Mouse (Mus musculus) lung, embryonic 16.5 days (tissue): ENCODE measurements at regions not wholly inside any gene's neighbourhood (a gene's known extent, or its start where the extent isn't known, plus 50 kb on each side); places are given as distances from the start of the nearest gene placed in this dataset.
"Not testable (repeated sequence)": the region's sequence is repeated elsewhere in the genome, so short reads cannot be mapped to it uniquely, and the experiment has no call there.

Experiments used
- ATAC-seq: fragments of 200-750 bp; cut with Nextera tagmentation; 2 replicates; pipeline ENCODE4 v1.8.0; 2017; ENCODE audit warnings: low read depth, mild to moderate bottlenecking, moderate library complexity
- H3K27ac ChIP-seq: fragments of 300-500 bp; sonication (generic); 2 replicates; pipeline ENCODE4 v1.5.1; 2014; ENCODE audit warnings: mild to moderate bottlenecking, control low read depth, low read length
- H3K27me3 ChIP-seq: fragments of 300-500 bp; sonication (generic); 2 replicates; pipeline ENCODE4 v1.6.1; 2014; ENCODE audit warnings: low read depth, low read length, mixed read lengths; ENCODE audit not compliant: control insufficient read depth, insufficient read depth
- H3K36me3 ChIP-seq: fragments of 300-500 bp; sonication (generic); 2 replicates; pipeline ENCODE4 v1.6.1; 2014; ENCODE audit warnings: low read length; ENCODE audit not compliant: control insufficient read depth, insufficient read depth
- H3K4me1 ChIP-seq: fragments of 300-500 bp; sonication (generic); replicated peaks from 2 replicates; pipeline ENCODE4 v1.6.1; 2014; ENCODE audit warnings: low read length, mixed read lengths; ENCODE audit not compliant: control insufficient read depth, insufficient read depth
- H3K4me2 ChIP-seq: fragments of 300-500 bp; sonication (generic); 2 replicates; pipeline ENCODE4 v1.6.1; 2014; ENCODE audit warnings: low read depth, low read length, control low read depth
- H3K4me3 ChIP-seq: fragments of 300-500 bp; sonication (generic); 2 replicates; pipeline ENCODE4 v1.5.1; 2014; ENCODE audit warnings: mild to moderate bottlenecking, low read length, control low read depth
- H3K9ac ChIP-seq: fragments of 300-500 bp; sonication (generic); 2 replicates; pipeline ENCODE4 v1.6.1; 2014; ENCODE audit warnings: low read length, control low read depth
- H3K9me3 ChIP-seq: fragments of 300-500 bp; sonication (generic); 2 replicates; pipeline ENCODE4 v1.6.1; 2016; ENCODE audit warnings: low read length; ENCODE audit not compliant: control insufficient read depth
- WGBS: fragments of 180-500 bp; shearing (Covaris S2); extraction: QIAGEN DNeasy Blood & Tissue Kit; methylation state at CpG from one replicate; pipeline ENCODE4 v1.1.7; 2014; 5-methylcytosine and 5-hydroxymethylcytosine counted together

DNA sequence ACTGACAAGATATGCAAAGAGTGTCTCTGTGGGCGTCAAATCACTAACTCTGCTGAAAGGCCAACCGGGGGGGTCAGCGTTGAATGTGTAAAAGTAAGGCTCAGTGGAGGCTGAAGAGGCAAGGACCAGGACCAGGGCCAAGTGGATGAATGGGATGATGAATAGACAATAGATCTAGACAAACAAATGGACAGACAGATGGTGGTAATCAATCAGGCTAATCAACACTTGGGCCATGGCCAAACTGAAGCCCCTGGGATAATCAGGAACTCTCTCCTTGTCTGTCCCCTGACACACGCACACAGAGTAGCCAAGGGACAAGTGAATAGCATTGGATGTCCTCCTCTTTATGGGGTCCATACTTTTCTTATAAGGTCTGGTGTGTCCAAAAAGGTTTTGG, 154.9 kb downstream of the Snx18 start:
- Histone ChIP-seq H3K36me3 (no peaks in the 10 kb centered on the region), H3K9ac (no peak overlapping the region), H3K27me3 (no peaks in the 10 kb centered on the region), H3K9me3 (no peaks in the 10 kb centered on the region), H3K4me1 (no peaks in the 10 kb centered on the region), H3K4me3 (no peak overlapping the region), H3K27ac (no peak overlapping the region), H3K4me2 (no peak overlapping the region)
- WGBS, result 44% methylated on average over 4 of the region's 4 CpGs
- no peak for ATAC-seq

DNA sequence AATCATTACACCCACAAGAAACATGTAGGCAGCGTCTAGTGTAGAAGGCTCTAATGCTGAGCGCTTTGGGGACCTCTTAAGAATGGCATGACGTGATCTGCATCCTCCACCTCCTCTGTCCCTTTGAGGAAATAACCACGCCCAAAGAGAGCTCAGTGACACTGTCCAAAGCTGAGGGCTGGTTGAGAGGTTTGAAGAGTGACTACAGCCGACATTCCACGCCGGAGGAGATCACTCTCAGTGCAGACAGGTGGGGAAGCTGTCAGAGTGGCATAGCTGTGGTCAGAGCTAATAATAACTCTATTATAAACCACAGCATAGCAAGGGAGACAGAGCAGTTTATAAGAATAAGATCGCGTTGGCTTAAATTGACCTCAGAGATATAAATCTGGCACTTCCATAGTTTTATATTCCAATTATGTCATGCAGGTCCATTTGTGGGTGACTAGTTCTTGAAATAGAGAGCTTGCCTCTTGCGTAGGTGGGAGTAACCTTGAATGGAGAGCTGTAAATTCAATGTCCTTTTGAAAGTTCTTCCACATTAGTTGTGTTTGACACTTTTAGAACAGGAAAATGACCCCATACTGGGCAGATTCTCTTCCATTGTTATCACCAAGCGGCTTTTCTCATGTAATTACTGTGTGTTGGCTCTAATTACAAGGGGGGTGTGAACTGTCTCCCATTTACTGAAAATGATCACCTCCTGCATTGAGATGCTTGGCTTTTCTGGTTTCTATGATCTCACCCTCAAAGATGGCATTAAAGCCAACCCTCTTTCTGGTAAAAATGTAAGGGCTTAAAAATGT, 161.7 kb downstream of the BC067074 start:
- H3K4me2 ChIP-seq, result no peak overlapping the region
- peak; percentile 56; the same call in 1 of the 2 replicates for ATAC-seq
- WGBS, result 47% methylated on average over 11 of the region's 11 CpGs

DNA sequence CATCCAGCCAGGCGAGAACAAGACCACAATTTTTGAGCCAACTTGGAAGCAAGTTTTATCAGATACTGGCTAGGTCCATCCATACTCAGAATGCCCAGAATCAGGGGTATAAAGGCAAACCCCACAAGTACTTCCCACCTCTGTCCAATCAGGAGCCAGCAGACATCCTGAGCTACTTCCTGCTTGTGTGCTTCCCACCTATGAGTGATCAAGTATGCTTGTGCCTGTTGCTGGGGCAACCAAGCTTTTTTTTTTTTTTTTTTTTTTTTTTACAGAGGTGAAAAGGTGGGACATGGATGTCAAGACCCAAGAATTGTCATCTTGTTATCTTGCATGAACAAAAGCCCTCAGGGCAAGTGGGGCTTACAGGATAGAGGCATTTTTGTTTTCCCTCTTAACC, 155.4 kb downstream of the BC067074 start:
- no peaks in the 10 kb centered on the region for H3K4me1 ChIP-seq
- H3K36me3 ChIP-seq, result no peaks in the 10 kb centered on the region
- ATAC-seq, result no peak
- H3K4me3 ChIP-seq, result no peak overlapping the region
- H3K9ac ChIP-seq, result no peak overlapping the region
- WGBS, result 89% methylated on average over 1 of the region's 1 CpGs
- H3K27ac ChIP-seq, result no peak overlapping the region
- no peaks in the 10 kb centered on the region for H3K27me3 ChIP-seq
- H3K9me3 ChIP-seq, result no peaks in the 10 kb centered on the region
- H3K4me2 ChIP-seq, result no peak overlapping the region

More for the DNA sequence above, 161.7 kb downstream of the BC067074 start:
- no peaks in the 10 kb centered on the region for H3K4me1 ChIP-seq
- H3K27me3 ChIP-seq, result no peaks in the 10 kb centered on the region
- no peaks in the 10 kb centered on the region for H3K9me3 ChIP-seq
- no peak overlapping the region for H3K4me3 ChIP-seq
- H3K36me3 ChIP-seq, result no peaks in the 10 kb centered on the region
- no peak overlapping the region for H3K9ac ChIP-seq
- no peak overlapping the region for H3K27ac ChIP-seq

DNA sequence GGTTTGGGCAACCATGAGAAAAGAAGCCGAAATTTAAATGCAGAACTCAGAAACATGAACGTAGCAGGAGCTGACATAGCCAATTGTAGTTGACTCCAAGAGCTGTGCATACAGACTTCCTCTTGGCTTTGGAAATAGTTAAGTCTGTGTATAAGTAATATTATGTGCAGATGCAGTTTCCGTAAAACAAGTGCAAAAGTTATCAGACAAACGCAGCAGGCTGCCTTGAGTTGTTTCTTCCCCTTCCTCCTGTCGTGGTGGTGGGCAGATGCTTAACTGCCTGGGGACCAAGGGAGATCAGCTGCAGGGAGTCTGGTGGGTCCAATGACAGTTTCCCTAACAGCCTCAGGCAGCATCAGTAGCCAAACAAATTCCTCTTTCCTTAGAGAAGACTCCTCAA, 153.3 kb downstream of the BC067074 start:
- ATAC-seq, result no peak
- H3K27ac ChIP-seq, result no peak overlapping the region
- no peaks in the 10 kb centered on the region for H3K27me3 ChIP-seq
- no peak overlapping the region for H3K4me2 ChIP-seq
- no peaks in the 10 kb centered on the region; the same call in 1 of the 2 replicates for H3K4me1 ChIP-seq
- no peaks in the 10 kb centered on the region for H3K9me3 ChIP-seq
- no peaks in the 10 kb centered on the region for H3K36me3 ChIP-seq
- H3K4me3 ChIP-seq, result no peak overlapping the region
- 70% methylated on average over 5 of the region's 5 CpGs for WGBS
- H3K9ac ChIP-seq, result no peak overlapping the region

DNA sequence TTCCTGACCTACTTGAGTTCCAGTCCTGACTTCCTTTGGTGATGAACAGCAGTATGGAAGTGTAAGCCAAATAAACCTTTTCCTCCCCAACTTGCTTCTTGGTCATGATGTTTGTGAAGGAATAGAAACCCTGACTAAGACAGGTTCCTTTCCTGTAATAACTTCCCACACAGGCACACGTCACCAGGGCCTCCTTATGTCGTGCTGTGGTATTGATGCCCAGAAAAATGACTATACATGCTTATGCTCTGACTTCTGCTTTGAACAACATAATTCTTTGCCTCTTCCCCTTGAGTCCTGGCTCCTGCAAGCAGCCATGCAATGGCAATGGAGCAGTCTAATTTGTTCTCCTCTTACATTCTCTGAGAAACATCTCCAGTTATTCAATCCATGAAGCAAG, 151.5 kb downstream of the BC067074 start:
- not testable (repeated sequence) for ATAC-seq, H3K4me3 ChIP-seq, H3K27me3 ChIP-seq, H3K27ac ChIP-seq, H3K9me3 ChIP-seq, H3K4me2 ChIP-seq, H3K4me1 ChIP-seq, H3K9ac ChIP-seq, H3K36me3 ChIP-seq
- 84% methylated on average over 2 of the region's 2 CpGs for WGBS

DNA sequence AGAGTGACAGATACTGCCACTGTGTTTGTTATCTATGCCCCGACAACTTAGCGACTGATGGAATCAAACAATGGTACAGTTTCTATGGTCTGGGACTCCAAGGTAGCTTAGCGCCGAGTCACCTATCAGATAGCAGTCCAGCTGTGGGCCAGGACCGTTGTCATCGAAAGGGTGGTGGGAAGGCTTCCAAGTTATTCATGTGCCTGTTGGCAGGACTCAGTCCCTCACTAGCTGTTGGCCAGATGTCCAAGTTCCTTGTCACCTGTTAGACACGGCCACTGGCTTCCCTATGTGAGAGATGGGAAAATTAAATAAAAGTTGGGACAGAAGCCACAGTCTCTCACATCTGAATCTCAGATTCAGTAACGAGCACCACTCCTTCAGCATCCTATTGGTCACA, 150.1 kb downstream of the BC067074 start:
- Histone ChIP-seq H3K36me3 (no peaks in the 10 kb centered on the region), H3K4me3 (no peak overlapping the region), H3K9ac (no peak overlapping the region), H3K4me2 (no peak overlapping the region), H3K27me3 (no peaks in the 10 kb centered on the region), H3K4me1 (peaks cover 10% of the 10 kb centered on the region), H3K27ac (no peak overlapping the region), H3K9me3 (no peaks in the 10 kb centered on the region)
- no peak for ATAC-seq
- 72% methylated on average over 8 of the region's 8 CpGs for WGBS

DNA sequence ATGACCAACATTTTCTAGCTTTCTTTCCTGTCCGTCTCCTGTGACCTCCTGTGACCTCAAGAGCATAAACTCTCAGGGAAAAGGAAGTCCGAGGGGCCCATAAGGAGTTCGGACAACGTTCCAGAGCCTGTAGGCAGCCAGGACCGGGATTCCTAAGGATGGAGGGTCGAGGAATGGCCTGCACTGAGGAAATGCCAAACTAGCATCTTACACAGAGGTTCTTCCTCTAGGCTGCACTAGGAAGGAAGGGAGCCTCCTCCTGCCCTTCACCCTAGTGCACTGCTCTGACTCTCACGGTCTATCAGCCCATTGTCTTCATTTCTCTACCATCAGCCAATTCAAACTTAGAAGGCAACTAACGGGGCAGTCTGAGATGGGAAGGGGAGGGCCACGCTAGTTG, 149.2 kb downstream of the BC067074 start:
- H3K36me3 ChIP-seq, result no peaks in the 10 kb centered on the region
- H3K27ac ChIP-seq, result no peak overlapping the region
- WGBS, result 52% methylated on average over 9 of the region's 9 CpGs
- H3K9ac ChIP-seq, result no peak overlapping the region
- no peak overlapping the region for H3K4me2 ChIP-seq
- H3K27me3 ChIP-seq, result no peaks in the 10 kb centered on the region
- no peak overlapping the region for H3K4me3 ChIP-seq
- H3K4me1 ChIP-seq, result peaks cover 10% of the 10 kb centered on the region
- ATAC-seq, result 0 out of 2 replicates have a peak, but pooled peaks have one; percentile 47
- no peaks in the 10 kb centered on the region for H3K9me3 ChIP-seq

DNA sequence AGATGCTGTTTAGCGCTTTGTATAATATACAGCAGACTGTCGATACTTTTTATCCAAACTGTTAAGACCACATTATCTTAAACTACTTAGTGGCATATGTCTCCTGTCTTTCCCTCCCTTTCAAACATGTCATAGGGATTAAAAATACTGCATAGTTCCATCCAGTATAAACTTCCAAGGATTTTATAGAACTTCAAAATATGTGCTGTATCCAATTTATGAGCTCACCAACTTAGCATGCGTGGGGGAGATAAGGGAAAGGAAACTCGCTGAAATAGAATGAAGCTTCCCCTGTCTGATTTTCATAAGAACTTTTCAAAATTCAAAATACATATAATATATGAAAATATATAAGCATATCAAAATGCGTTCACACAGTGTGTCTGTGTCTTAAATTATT, 147.2 kb downstream of the BC067074 start:
- H3K9ac ChIP-seq, result no peak overlapping the region
- H3K4me1 ChIP-seq, result peaks cover 10% of the 10 kb centered on the region
- no peaks in the 10 kb centered on the region for H3K36me3 ChIP-seq
- no peak overlapping the region for H3K27ac ChIP-seq
- H3K4me3 ChIP-seq, result no peak overlapping the region
- H3K27me3 ChIP-seq, result no peaks in the 10 kb centered on the region
- ATAC-seq, result no peak
- H3K9me3 ChIP-seq, result no peaks in the 10 kb centered on the region
- WGBS, result 53% methylated on average over 5 of the region's 5 CpGs
- H3K4me2 ChIP-seq, result no peak overlapping the region

DNA sequence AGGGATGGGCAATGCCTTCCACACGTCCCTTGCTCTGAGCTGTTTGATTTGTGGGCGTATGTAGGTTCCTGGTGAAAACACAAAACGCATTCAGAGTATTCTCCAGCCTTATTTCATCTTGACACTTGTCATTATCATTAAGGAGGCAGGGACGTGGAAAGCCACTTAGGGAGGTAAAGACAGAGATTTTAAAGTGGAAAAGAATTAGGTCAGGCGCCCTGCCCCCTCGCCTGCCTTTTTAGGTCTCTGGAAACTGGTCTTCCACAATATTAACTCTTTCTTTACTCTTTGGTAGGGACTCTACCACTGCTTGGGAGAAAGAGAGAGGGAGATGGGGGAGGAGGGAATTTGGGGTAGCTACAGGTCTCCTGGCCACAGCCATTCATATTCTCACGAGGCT, 146.6 kb downstream of the BC067074 start:
- Histone ChIP-seq H3K4me2 (no peak overlapping the region), H3K9ac (no peak overlapping the region), H3K9me3 (no peaks in the 10 kb centered on the region), H3K27ac (no peak overlapping the region; the same call in 1 of the 2 replicates), H3K4me3 (no peak overlapping the region), H3K36me3 (no peaks in the 10 kb centered on the region), H3K4me1 (peaks cover 10% of the 10 kb centered on the region), H3K27me3 (no peaks in the 10 kb centered on the region)
- no peak for ATAC-seq
- 17% methylated on average over 7 of the region's 7 CpGs for WGBS
